Comparison of ENCODE assay signal across 8 mouse cellular contexts in genomic region chr17:57029691-57030090, GRCm38 (mm10). TPM values are rescaled to one million over a fixed set of nuclear protein-coding genes. Genes with fewer than 3 reads are reported as not detected.
DNase-seq lines count a peak whose midpoint lies in the region; ATAC-seq lines count a peak whose summit lies in the region.

No protein-coding gene starts in this region.

- H3K27ac ChIP-seq in heart, embryonic 14.5 days (replicated peaks in 1 of 2; ENCODE audit: control insufficient read depth in 1 of 2, insufficient read depth in 1 of 2, low read depth in 2 of 2, low read length in 2 of 2): peak overlapping the region in 1 of 2 experiments; percentile 95; a peak in 1 of 4 replicates
- no peak overlapping the region; the same call in 1 of the 2 replicates for H3K27ac ChIP-seq in limb, embryonic 10.5 days
- H3K27ac ChIP-seq in neural tube, embryonic 15.5 days (replicated peaks): peak overlapping the region; percentile 91; the same call in 1 of the 2 replicates

- ATAC-seq in heart, embryonic 14.5 days (ENCODE audit: insufficient number of reproducible peaks, insufficient read depth, low FRiP score, low read depth): no peak
- ATAC-seq in neural tube, embryonic 15.5 days (ENCODE audit: low FRiP score): no peak

- 20% methylated on average over 8 of the region's 8 CpGs for WGBS in heart, embryonic 14.5 days
- 45% methylated on average over 8 of the region's 8 CpGs for WGBS in limb, embryonic 10.5 days
- WGBS in neural tube, embryonic 15.5 days: 38% methylated on average over 8 of the region's 8 CpGs

- H3K36me3 ChIP-seq in heart, embryonic 14.5 days (ENCODE audit: control insufficient read depth, insufficient read depth, low read length): peaks cover 43% of the 10 kb centered on the region
- peaks cover 49% of the 10 kb centered on the region for H3K36me3 ChIP-seq in limb, embryonic 10.5 days
- H3K36me3 ChIP-seq in neural tube, embryonic 15.5 days: peaks cover 36% of the 10 kb centered on the region

- DNase-seq in cerebellum, adult 9-11 months: peak; percentile 49
- no peak for DNase-seq in cerebellum, adult 11-12 months
- peak; percentile 63 for DNase-seq in ZHBTc4 (ENCODE audit: low read depth, low spot score)
- DNase-seq in limb, embryonic 10.5 days (ENCODE audit: low spot score): no peak
- DNase-seq in left cerebral cortex, postnatal 25 days (ENCODE audit: low spot score in 2 of 2): no peak
- no peak for DNase-seq in left cerebral cortex, adult 11 months (ENCODE audit: low spot score)

- no peaks in the 10 kb centered on the region for H3K9me3 ChIP-seq in heart, embryonic 14.5 days (ENCODE audit: control insufficient read depth, low read length)
- H3K9me3 ChIP-seq in limb, embryonic 10.5 days (replicated peaks): no peaks in the 10 kb centered on the region
- no peaks in the 10 kb centered on the region for H3K9me3 ChIP-seq in neural tube, embryonic 15.5 days (replicated peaks)

- peaks cover 12 to 18% of the 10 kb centered on the region in 2 experiments for H3K4me1 ChIP-seq in heart, embryonic 14.5 days (ENCODE audit: control insufficient read depth in 2 of 2, insufficient read depth in 2 of 2, low read length in 2 of 2)
- peaks cover 18% of the 10 kb centered on the region for H3K4me1 ChIP-seq in limb, embryonic 10.5 days
- H3K4me1 ChIP-seq in neural tube, embryonic 15.5 days: peaks cover 28% of the 10 kb centered on the region

- H3K27me3 ChIP-seq in heart, embryonic 14.5 days (ENCODE audit: control insufficient read depth, insufficient read depth, low read length): no peaks in the 10 kb centered on the region
- no peaks in the 10 kb centered on the region for H3K27me3 ChIP-seq in limb, embryonic 10.5 days (ENCODE audit: low read depth, poor library complexity, severe bottlenecking)
- H3K27me3 ChIP-seq in neural tube, embryonic 15.5 days (replicated peaks): no peaks in the 10 kb centered on the region

- peak overlapping the region; percentile 99 for H3K9ac ChIP-seq in heart, embryonic 14.5 days (ENCODE audit: low read length)
- peak overlapping the region; percentile 93 for H3K9ac ChIP-seq in neural tube, embryonic 15.5 days (replicated peaks)

- H3K4me3 ChIP-seq in heart, embryonic 14.5 days (ENCODE audit: control insufficient read depth in 1 of 2, insufficient read depth in 1 of 2, low read depth in 1 of 2, low read length in 2 of 2): peak overlapping the region; percentile 84 to 97
- H3K4me3 ChIP-seq in limb, embryonic 10.5 days: peak overlapping the region; percentile 90
- H3K4me3 ChIP-seq in neural tube, embryonic 15.5 days (replicated peaks): peak overlapping the region; percentile 64

- peak overlapping the region; percentile 91 for H3K4me2 ChIP-seq in heart, embryonic 14.5 days (ENCODE audit: low read length)
- peak overlapping the region; percentile 86 for H3K4me2 ChIP-seq in neural tube, embryonic 15.5 days

- intact Hi-C loops in left cerebral cortex, postnatal 25 days (cut with DNase I): no loop called here

RNA-seq across cellular contexts. Expression of gene Khsrp, which starts 1.6 kb away (rescaled TPM):
- polyA plus RNA-seq in heart, embryonic 14.5 days (2014; fragmentation: Nextera tagmentation; extraction: Ambion mirVana): 32.2 and 36.9 TPM in 2 replicates
- polyA plus RNA-seq in limb, embryonic 10.5 days (2016; fragmentation: Nextera tagmentation; extraction: Ambion mirVana): 47.0 and 48.8 TPM in 2 replicates
- polyA plus RNA-seq in neural tube, embryonic 15.5 days (2015; fragmentation: Nextera tagmentation; extraction: Ambion mirVana): 25.8 and 29.1 TPM in 2 replicates
- 100 to 1,000 TPM; 103 to 110 TPM for total RNA-seq in left cerebral cortex, postnatal 25 days (2021)

RNA-seq across cellular contexts. Expression of gene Slc25a41, which starts 11.8 kb away (rescaled TPM):
- polyA plus RNA-seq in heart, embryonic 14.5 days (2014; fragmentation: Nextera tagmentation; extraction: Ambion mirVana): not detected in 2 replicates
- polyA plus RNA-seq in limb, embryonic 10.5 days (2016; fragmentation: Nextera tagmentation; extraction: Ambion mirVana): not detected in 2 replicates
- polyA plus RNA-seq in neural tube, embryonic 15.5 days (2015; fragmentation: Nextera tagmentation; extraction: Ambion mirVana): not detected in 2 replicates
- not detected for total RNA-seq in left cerebral cortex, postnatal 25 days (2021)

RNA-seq across cellular contexts. Expression of gene Gm17949, which starts 18.4 kb away (rescaled TPM):
- polyA plus RNA-seq in heart, embryonic 14.5 days (2014; fragmentation: Nextera tagmentation; extraction: Ambion mirVana): 0.34 TPM in 1 of 2 replicates, not detected in the other
- 0.20 and 0.45 TPM in 2 replicates for polyA plus RNA-seq in limb, embryonic 10.5 days (2016; fragmentation: Nextera tagmentation; extraction: Ambion mirVana)
- polyA plus RNA-seq in neural tube, embryonic 15.5 days (2015; fragmentation: Nextera tagmentation; extraction: Ambion mirVana): 0.26 and 0.46 TPM in 2 replicates
- total RNA-seq in left cerebral cortex, postnatal 25 days (2021): under 1 TPM in 1 of 2 experiments, not detected in 1; 0.50 TPM

RNA-seq across cellular contexts. Expression of gene Gtf2f1, which starts 18.6 kb away (rescaled TPM):
- polyA plus RNA-seq in heart, embryonic 14.5 days (2014; fragmentation: Nextera tagmentation; extraction: Ambion mirVana): 29.2 and 31.0 TPM in 2 replicates
- 76.4 and 80.8 TPM in 2 replicates for polyA plus RNA-seq in limb, embryonic 10.5 days (2016; fragmentation: Nextera tagmentation; extraction: Ambion mirVana)
- polyA plus RNA-seq in neural tube, embryonic 15.5 days (2015; fragmentation: Nextera tagmentation; extraction: Ambion mirVana): 63.2 and 70.7 TPM in 2 replicates
- total RNA-seq in left cerebral cortex, postnatal 25 days (2021): 10 to 100 TPM; 53.7 to 58.9 TPM

RNA-seq across cellular contexts. Expression of gene Crb3, which starts 29.2 kb away (rescaled TPM):
- polyA plus RNA-seq in heart, embryonic 14.5 days (2014; fragmentation: Nextera tagmentation; extraction: Ambion mirVana): 0.19 and 0.27 TPM in 2 replicates
- 1.9 and 2.7 TPM in 2 replicates for polyA plus RNA-seq in limb, embryonic 10.5 days (2016; fragmentation: Nextera tagmentation; extraction: Ambion mirVana)
- 1.6 and 10.2 TPM in 2 replicates for polyA plus RNA-seq in neural tube, embryonic 15.5 days (2015; fragmentation: Nextera tagmentation; extraction: Ambion mirVana)
- 1 to 10 TPM; 1.2 to 2.4 TPM for total RNA-seq in left cerebral cortex, postnatal 25 days (2021)

Comparison
In these comparisons a context has a peak if more than half of its experiments do, and no peak if none do; other contexts are left out.
1. DNase-seq: peak in cerebellum, adult 9-11 months (single experiment) and ZHBTc4 (single experiment); none in cerebellum, adult 11-12 months (single experiment), limb, embryonic 10.5 days (single experiment), left cerebral cortex, postnatal 25 days (0 of 2) and left cerebral cortex, adult 11 months (single experiment).
2. Peak in every context shown above with its lines, with median percentiles within 50 percentile points of each other: H3K4me3 ChIP-seq.